Mouse (Mus musculus): ENCODE data around the gene Micall1.
A peak's percentile ranks its signal among the peaks of the same experiment; 100 is the strongest.

Gene Micall1

DNA sequence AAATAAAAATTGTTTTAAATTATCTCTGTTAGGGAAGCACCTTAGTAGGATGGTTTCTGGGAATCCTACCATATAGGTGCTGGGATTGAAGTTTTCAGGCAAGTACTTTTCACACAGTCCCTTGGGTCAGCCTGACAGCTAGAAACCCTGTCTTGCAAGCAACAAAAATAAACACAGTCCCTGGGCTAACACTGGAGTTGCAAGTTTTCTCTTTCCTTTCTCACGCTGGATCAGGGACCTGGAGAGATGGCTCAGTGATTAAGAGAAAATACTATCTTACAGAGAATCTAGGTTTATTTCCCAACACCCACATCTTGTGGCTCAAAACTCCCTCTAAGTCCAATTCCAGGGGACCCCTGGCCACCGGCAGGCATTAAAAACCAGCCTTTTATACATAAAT is 11.6 kb upstream of the Micall1 start:
- no peak for DNase-seq (ENCODE audit: low spot score)

DNA sequence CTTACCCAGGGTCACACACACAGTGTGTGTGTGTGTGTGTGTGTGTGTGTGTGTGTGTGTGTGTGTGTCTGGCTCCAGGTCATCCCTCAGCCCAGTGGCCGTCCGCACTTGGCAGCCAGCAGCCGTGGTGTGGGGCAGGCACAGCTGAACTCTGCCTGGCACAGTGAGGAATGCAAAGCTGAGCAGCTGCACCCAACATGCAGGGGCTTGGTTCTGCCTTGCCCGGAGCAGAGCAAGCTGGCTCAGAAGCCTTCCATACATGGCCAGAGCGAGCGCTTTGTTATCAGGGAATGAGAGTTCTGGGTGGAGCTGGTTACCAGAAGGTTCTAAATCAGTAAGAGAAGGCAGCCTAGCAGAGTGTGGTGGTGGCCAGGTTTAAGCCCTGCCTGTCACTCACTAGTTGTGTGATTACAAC is 11.1 kb upstream of the Micall1 start:
- DNase-seq (ENCODE audit: low spot score): no peak

DNA sequence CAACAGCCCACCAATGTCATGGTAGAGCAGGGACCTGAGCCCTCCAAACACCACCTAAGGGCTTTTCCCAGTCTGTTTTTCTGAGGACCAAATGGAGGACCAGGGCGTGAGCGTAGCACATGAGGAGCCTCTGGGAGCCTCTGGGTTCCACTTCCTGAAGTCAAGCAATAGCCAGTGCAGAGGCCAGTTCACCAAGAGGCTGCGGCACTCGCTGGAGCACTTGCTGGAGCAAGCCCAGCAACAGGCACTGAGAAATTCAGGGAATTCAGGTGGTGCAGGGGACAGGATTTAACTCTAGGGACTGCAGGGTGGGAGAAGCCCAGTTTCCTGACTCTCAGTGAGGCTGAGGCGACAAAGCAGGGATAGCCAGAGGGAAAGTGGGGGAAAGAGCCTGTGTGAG is 10.5 kb upstream of the Micall1 start:
- DNase-seq (ENCODE audit: low spot score): no peak

DNA sequence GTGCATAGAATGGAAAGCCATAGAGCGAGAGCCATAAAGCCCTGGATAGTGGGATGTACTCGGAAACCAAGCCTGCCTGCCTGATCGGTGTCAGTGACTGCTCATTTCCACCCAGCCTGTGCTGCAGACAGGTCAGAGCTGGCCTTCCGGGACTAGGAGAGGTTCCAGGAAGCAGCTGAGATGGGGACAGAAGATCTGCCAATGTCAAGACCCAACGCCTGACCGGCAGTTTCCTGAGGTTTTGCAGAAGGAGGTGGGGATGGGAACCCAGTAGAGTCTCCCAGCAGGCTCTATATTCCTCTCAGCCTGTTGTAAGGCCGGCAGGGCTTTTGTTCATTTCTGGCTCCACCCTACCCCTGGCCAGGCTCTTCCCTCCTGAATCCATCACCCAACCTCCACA is 9.8 kb upstream of the Micall1 start:
- DNase-seq (ENCODE audit: low spot score): peak; percentile 63

DNA sequence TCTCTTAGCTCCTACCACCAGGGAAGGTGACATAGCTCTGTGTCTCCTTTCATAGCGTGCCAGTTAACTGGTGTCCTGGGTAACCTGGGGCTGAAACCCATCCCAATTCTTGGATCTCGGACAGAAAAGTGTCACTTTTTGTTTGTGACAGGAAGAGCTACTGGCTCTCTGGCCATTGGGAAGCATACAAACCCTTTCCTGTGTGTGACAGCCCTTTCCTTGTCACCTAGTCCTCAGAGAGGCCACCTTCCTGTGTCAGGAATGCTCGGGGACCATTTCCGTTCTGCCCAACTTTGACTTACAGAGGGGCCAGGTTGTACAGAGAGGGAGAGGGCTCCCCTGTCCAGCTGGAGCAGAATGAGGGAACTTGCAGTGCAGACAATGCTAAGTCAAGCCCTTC is 9.2 kb upstream of the Micall1 start:
- peak; percentile 47 for DNase-seq (ENCODE audit: low spot score)

DNA sequence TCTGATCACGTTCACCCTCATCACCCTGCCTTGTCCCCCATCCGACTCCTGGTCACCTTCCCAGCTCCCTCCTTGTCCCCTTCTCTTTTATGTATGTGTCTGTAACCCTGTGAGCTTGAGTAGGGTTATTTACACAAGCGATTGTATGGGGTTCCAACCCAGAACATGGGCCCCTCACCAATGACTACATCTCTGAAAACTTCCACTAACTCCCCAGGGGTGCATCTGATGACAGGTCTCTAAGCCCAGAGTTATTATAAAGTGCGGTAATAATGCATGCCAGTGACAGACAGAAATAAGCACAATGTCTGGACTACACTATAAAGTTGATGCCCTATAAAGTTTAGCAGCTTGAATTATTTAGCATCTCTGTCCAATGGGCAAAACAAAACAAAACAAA is 8.3 kb upstream of the Micall1 start:
- no peak for DNase-seq (ENCODE audit: low spot score)

DNA sequence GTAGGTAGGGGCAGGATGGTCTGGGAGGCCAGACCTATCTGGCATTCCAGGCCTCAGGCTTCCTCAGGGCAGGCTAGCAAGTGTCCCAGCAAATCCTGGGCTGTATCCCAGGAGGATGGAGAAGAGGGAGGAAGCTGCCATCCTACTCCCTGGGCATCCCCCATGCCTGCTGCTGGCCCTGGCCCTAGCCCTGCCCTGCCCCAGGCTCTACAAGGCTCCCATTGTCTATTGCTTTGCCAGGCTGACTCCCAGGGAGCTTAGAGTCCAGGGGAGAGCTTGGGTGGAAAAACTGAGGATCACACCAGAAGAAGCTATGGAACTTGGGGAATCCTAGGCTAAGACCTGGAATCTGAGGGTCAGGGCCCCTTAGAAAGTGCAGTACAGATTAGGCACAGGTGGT is 7.2 kb upstream of the Micall1 start:
- DNase-seq (ENCODE audit: low spot score): no peak

DNA sequence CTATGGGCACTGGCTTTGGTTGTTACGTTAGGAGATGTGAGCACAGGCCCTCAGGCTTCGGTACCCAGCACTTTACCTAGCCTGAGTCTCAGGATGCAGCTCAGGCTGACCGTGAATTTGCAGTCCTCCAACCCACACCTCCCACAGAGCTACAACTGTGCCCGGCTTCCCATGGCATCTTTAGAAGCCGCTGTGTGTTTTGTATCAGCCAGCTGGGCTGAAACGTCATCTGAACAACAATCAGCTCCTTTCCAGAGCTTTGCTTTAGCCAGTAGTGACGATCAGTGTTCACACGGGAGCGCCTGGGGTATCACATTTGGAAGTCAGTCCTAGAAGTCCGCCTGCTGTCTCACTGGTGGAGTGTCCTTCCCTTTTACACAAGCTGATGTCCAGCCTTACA is 5.4 kb upstream of the Micall1 start:
- no peak for DNase-seq (ENCODE audit: low spot score)

DNA sequence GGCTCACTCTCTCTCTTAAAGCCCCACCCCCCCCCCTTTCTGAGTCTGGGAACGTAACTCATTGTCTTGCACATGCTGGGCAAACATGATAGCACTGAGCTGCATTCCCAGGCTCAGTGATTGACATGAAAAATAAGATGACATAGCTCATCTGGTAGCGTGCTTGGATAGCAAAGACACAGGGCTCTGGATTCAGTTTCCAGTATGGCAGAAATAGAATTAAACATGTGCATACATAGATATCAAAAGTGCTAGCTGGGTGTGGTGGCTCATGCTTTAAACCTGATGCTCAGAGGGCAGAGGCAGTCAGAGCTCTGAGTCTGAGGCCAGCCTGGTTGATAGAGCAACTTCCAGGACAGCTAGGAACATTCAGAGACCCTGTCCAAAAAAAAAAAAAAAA is 2.9 kb upstream of the Micall1 start:
- DNase-seq (ENCODE audit: low spot score): no peak

DNA sequence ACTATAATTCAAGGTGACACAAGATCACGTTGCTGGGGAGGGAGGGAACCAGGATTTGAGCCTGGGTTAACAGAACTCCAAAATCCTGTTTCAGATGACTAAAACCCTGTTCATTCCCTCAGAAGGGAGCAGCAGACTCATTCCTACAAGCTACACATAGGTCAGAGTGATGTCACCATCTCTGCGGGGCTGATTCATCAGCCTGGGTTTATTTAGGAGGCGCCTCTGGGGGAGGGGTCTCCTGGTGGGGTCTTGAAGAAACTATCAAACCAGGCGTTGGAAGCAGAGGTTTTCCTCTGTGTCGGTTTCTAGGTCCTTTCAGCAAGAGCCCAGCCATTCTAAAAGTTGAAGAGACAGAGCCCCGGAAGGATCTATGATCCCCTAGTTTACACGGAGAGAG is 732 bp upstream of the Micall1 start:
- DNase-seq (ENCODE audit: low spot score): no peak

DNA sequence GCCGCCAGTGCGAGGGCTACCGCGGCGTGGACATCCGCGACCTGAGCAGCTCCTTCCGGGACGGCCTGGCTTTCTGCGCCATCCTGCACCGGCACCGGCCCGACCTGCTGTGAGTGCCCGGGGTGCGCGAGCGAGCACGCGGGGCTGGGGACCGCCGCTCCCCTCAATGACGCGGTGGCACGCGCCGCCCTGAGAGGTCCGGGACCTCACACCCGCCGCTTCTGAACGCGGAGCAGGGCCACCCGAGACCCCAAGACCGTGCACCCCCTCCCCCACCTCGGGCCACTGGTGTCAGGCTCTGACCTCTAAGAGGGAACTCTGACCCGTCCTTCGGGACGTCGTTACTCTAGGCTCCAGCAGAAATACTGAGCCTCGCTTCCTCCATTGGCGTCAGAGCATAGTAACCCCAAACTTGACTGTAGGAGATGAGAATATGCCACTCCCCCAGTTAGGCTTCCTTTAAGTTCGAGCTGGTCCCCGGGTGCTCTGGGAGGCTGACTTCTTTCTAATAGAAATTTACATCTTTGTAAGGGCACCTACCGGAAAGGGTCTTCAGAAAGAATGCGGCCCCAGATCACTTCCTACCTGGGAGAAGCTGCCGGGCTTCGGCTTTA is 730 bp downstream of the Micall1 start:
- DNase-seq (ENCODE audit: low spot score): no peak

DNA sequence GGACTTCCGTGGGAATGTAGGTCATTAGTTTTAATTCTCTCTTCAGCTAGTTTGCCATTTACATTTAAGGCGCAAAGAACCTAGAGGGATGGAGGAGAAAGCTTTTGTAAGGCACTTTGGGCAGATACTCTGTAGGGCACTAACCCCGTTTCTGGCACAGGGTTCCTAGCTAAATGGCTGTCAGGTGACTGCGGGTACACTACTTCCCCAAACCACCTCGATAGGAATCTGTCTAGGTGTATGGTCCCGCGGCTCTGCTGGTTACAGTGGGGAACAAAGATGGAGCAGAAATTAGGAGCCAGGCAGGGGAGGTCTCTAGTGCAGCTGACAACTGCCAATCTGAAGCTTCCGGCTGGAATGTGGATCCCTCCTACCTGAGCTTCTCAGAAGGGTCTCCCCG is 1.3 kb downstream of the Micall1 start:
- no peak for DNase-seq (ENCODE audit: low spot score)

DNA sequence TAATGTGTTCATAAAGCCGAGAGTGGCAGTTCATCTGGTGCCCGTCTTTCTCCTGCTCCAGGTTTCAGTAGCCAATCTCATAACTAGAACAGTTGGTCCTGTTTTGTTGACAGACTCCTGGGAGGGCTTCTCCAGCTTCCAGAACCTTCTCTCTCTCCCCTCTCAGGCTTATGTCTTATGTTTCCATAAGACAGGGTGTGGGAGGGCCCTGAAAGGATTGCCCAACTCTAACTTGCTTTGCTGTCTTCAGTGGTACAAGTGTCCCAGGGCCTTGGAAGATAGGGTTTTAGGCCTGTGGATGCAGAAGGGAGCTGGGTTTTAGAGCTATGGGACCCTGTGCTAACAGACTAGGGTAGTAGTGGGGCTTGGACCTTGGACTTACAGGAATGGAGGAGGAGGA is 1.8 kb downstream of the Micall1 start:
- DNase-seq (ENCODE audit: low spot score): no peak

DNA sequence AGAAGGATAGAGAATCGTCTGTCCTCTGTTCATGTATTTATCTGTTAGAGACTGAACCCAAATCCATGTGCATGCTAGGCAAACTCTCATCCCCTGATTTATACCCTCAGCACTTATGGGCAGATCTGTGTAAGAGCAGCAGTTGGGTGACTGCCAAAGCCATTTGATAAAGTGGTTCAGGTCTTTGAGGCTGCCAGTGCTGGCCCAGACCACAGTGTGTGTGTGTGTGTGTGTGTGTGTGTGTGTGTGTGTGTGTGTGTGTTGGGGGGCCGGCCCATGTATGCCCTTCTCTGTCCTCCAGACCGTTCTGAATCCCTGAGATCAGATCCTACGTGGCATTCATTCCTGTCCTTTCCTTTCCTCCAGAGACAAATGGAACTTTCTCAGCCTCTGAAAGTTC is 3.1 kb downstream of the Micall1 start:
- no peak for DNase-seq (ENCODE audit: low spot score)

DNA sequence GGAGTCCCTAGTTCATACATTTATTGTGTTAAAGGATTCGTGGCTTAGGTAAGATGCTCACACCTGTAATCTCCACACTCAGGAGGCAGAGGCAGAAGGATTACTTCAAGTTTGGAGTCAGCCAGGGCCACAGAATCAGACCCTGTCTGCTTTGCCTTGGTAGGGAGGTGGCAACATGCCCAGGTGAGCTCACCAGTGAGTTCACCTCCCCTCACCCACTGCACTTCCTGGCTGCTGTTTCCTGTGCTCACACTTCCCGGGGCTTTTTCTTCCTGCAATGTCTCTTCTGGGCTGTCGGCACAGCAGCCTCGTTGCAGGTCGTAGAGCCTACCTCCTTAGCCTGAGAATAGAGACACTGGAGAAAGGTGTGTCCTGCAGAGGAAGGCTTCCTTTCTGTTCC is 6.6 kb downstream of the Micall1 start:
- DNase-seq (ENCODE audit: low spot score): no peak

DNA sequence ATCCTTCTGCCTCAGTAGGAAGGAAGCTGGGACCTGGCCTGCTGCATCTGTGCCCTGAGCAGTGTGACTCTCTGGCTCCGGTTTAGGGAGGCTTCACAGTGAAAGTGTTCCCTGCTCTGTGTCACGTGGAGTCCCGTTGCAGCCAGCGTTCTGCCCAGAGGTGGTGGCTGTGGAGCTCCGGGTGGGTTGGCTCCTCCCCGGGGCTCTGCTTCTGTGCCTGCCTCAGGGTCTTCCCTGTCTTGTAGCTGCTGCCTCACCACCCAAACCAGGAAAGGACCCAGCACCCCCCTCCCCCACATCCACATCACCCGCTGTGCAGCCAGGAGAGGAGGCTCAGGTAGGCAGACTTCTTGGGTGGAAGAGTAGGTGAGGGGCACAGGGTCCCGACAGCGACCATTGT is 10.8 kb downstream of the Micall1 start:
- DNase-seq (ENCODE audit: low spot score): no peak

DNA sequence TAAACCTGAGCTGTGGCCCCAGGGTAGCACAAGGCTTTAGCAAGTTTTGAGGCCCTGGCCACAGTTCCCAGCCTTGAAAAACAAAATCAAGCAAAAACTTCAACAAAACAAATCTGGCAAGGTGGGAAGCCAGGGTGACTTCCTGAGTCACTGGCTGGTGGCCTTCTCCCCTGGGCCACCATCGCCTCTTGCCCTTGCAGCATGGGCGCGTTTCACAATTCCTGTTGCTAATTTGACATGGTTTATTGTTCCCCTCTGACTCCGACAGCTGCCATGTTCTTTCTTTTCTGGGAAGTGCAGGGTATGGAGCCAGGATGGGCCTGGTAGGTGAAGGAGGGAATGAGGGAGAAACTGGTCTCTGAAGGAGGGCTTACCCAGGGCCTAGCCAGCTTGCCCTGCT is 13.4 kb downstream of the Micall1 start:
- DNase-seq (ENCODE audit: low spot score): no peak

DNA sequence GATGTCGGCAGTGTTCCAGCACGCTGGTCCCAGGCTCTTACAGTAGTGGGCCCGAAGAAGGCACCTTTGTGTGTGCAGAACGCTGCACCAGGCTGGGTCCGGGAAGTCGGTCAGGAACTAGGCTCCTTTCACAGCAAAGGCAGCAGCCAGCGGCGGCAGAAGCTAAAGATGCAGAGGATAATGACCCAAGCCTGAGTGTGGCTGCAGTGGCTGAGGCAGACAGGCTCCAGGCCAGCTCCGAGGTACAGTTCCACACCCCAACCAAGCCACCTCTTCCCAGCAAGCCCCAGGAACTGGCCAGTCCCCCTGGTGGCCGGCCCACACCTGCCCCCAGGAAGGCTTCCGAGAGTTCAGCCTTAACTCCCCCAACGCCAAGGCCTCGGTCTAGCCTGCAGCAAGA is 13.8 kb downstream of the Micall1 start:
- no peak for DNase-seq (ENCODE audit: low spot score)

DNA sequence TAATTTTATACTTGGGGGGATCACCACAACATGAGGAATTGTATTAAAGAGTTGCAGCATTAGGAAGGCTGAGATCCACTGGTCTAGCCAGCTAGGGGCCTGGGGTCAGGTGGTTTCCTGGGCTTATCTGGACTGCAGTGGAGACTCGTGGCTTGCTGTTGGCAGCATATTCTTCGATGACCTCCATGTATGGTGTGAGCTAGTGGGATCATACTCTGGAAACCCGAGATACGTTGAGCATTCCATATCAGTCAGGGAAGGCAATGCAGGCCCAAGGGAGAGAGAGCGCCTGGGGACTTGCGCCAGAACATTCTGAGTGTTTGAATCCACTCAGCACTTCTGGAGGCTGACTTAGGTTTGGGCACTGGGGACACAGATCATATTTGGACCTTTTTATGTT is 15.1 kb downstream of the Micall1 start:
- no peak for DNase-seq (ENCODE audit: low spot score)

DNA sequence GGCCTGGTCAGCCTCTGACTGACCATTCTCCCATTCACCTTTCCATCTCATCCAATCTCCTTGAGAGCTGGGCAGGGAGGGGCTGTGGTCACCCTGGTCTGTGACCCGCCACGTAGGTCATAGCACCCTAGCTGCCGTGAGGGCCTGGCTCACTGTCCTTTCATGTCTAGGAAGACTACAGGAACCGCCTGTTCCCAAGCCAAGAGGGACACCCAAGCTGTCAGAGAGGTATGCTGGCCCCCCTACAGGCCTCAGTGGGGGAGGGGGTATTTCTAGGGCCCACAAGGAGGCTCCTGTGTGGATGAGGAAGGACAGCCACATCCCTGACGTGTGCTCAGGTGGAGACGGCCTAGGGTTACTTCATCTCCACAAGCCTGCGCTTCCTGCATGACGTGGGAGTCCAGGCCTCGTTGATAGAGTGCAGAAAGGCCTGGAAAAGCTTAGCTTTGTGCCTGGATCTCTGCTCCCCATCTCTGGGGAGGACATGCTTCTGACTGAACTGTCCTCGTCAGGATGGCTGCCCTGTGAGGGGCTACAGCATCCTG is 15.7 kb downstream of the Micall1 start:
- no peak for DNase-seq (ENCODE audit: low spot score)

DNA sequence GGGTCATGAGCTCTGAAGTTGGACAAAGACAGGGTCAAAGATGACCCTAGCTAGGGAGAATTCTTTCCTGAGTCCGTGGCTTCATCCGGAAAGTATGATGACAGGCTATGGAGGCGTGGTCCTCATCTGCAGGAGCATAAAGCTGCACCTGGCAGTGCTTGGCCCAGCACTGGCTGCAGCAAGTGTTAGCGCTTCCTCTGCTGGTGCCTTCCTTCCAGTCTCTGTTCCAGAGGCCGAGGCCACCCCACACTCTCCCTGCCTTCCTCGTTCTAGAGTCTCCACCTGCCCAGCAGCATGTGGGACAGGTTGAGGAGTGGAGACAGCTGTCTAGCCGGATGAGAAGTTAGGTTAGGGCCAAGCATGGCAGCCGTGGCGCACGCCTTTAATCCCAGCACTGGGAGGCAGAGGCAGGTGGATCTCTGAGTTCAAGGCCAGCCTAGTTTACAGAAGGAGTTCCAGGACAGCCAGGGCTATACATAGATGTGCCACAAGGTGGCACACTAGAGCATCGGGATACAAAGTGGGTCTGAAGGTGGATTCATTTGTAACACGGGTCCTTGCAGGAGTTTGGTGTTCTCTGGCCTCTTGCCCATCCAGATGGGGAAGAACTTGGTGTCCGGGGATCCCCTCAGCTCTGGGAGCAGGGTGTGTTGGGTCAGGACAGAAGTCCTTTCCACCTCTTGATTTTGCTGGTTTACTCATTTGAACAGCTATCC is 17.7 kb downstream of the Micall1 start:
- peak; percentile 59 for DNase-seq (ENCODE audit: low spot score)

DNA sequence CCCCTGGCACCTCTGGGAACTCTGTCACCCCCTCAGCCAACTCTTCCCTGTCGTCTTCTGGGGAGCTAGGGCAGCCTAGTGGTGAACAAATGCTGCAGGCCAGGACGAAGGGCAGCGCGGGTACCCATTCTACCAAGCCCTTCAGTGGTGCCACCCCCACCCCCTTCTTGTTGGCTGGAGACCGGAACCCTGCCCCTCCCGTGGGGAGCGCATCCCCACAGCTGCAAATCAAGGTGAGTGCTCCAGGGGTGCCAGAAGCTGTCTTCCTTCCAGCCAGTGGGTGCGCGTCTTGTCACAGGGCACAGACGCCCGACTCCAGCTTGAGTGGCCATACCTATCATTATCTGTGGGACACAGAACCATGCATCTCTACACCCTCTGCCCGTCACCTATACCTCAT is 18.4 kb downstream of the Micall1 start:
- DNase-seq (ENCODE audit: low spot score): no peak

DNA sequence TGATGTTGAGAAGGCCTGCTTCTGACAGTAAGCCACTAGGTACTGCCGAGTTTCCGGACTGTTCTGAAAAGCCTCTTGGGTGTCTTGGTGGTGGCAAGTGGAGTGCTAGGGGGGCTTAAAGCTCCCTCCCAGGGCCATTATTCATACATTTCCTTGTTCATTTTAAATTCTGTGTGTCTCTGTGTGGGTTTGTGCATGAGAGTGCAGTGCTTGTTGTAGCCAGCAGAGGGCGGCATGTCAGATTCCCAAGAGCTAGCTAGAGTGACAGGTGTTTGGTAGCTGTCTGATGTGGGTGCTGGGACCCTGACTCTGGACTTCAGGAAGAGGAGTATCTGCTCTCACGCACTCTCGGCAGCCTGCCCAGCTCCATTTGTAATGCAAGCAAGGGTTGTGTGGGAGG is 19.5 kb downstream of the Micall1 start:
- no peak for DNase-seq (ENCODE audit: low spot score)

DNA sequence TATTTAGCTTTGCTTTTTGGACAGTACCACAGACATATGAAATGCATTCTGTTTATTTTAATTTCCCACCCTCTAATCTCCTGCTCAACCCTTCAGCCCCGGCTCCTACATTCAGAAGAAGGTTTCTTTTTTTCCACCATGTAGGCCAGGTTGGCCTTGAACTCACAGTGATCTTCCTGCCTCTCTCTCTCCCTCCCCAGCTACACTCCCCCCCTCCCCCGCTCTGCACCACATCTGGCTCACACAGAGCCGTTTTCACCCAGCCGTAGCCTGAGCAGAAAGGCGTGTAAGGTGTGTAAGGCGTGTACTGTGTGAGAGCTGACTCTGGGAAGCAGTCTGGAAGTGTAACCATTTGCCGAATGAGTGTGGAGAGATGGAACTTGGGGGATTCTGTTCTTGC is 20.6 kb downstream of the Micall1 start:
- DNase-seq (ENCODE audit: low spot score): no peak
